ENCODE assay signal across 17 mouse cellular contexts in the genomic region with DNA sequence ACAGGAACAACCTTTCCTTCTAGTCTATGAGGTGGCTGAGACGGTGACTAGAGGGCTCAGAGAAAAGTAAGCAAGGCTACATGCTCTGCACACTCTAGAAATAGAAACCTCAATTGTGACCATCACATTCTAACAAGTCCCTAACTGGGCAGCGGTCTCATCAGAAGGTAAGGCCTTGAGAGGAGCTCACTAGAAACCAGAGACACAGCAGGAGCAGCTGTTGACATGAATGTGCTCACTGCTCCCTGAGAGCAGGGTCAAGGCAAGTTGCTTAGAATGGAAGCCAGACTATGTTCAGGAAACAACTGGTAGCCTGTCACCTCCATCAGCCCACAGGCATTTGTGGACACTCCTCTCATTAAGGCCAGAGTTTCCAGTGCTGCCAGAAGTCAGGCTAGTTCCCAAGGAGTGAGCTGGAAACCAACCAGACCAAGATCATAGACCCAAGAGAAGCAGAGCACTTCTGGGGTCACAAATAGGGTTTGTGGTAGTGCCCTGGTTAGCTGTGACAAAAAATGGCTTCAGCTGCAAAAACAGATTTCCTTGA.
A peak's percentile ranks its signal among the peaks of the same experiment; 100 is the strongest.
DNase-seq lines count a peak whose midpoint lies in the region; ATAC-seq and TF ChIP-seq lines count a peak whose summit lies in the region.
"Had no signal": no experiment of that assay in that cellular context is flagged by ENCODE, and none has a peak within 500 bp of the region (broad histone marks: within the 10 kb centered on the region; RNA-seq: fewer than 3 reads in every experiment).

No protein-coding gene starts in this region.

- DNase-seq in heart, adult 9 months (ENCODE audit: low spot score in 2 of 2), result peak; percentile 21 to 27
- DNase-seq in heart, postnatal 4 days, result no peak
- peak; percentile 58 for DNase-seq in lung, postnatal 36 days
- no peak for DNase-seq in cerebellum, adult 9-11 months
- DNase-seq: cerebellum, postnatal 14 days; gastrocnemius, postnatal 36 days; kidney, postnatal 4 days; layer of hippocampus, postnatal 36 days; left cerebral cortex, postnatal 4 days had no signal

- H3K4me2 ChIP-seq in heart, embryonic 16.5 days (ENCODE audit: low read depth, low read length), result no peak overlapping the region
- H3K4me2 ChIP-seq in intestine, embryonic 15.5 days (replicated peaks), result no peak overlapping the region
- H3K4me2 ChIP-seq: forebrain, embryonic 13.5 days; hindbrain, embryonic 12.5 days; midbrain, embryonic 13.5 days had no signal

- H3K36me3 ChIP-seq in heart, embryonic 16.5 days (ENCODE audit: control insufficient read depth, insufficient read depth), result no peaks in the 10 kb centered on the region
- no peaks in the 10 kb centered on the region for H3K36me3 ChIP-seq in intestine, embryonic 15.5 days
- H3K36me3 ChIP-seq: hindbrain, embryonic 12.5 days; midbrain, embryonic 13.5 days had no signal

- H3K27ac ChIP-seq in embryonic fibroblast, embryonic 13.5 days (ENCODE audit: insufficient read depth, low read length), result peak overlapping the region; percentile 84
- peak overlapping the region; percentile 54 for H3K27ac ChIP-seq in heart, embryonic 16.5 days (ENCODE audit: low read length)
- no peak overlapping the region for H3K27ac ChIP-seq in intestine, embryonic 15.5 days
- H3K27ac ChIP-seq: forebrain, embryonic 13.5 days; hindbrain, embryonic 12.5 days; liver, embryonic 14.5 days; midbrain, embryonic 13.5 days had no signal

- no peak for TF ChIP-seq POLR2A in embryonic fibroblast, embryonic 13.5 days (IDR thresholded peaks at IDR 0.05; ENCODE audit: low read depth, low read length)

- H3K27me3 ChIP-seq in heart, embryonic 16.5 days (ENCODE audit: control insufficient read depth, insufficient read depth, low read length), result no peaks in the 10 kb centered on the region
- no peaks in the 10 kb centered on the region for H3K27me3 ChIP-seq in intestine, embryonic 15.5 days (replicated peaks)
- H3K27me3 ChIP-seq: forebrain, embryonic 13.5 days; hindbrain, embryonic 12.5 days; midbrain, embryonic 13.5 days had no signal

- peak; percentile 37 for ATAC-seq in heart, embryonic 16.5 days (replicated peaks; ENCODE audit: extremely low read depth, insufficient read depth, low FRiP score)
- ATAC-seq in intestine, embryonic 15.5 days, result no peak
- ATAC-seq: forebrain, embryonic 13.5 days; inflammation-experienced regulatory T-cells, adult 6 months; midbrain, embryonic 13.5 days had no signal

- 40% methylated on average over 2 of the region's 2 CpGs for WGBS in heart, embryonic 16.5 days
- 87% methylated on average over 2 of the region's 2 CpGs for WGBS in intestine, embryonic 15.5 days

- no peak for TF ChIP-seq CTCF in embryonic fibroblast, embryonic 13.5 days (IDR thresholded peaks at IDR 0.05; ENCODE audit: borderline replicate concordance, insufficient read depth, low read length)

- H3K4me1 ChIP-seq in embryonic fibroblast, embryonic 13.5 days (ENCODE audit: control insufficient read depth, insufficient read depth, low read length), result peaks cover 29% of the 10 kb centered on the region
- H3K4me1 ChIP-seq in heart, embryonic 16.5 days (ENCODE audit: control insufficient read depth, insufficient read depth, low read length), result peaks cover 59% of the 10 kb centered on the region
- H3K4me1 ChIP-seq in intestine, embryonic 15.5 days (replicated peaks), result no peaks in the 10 kb centered on the region; the same call in 1 of the 2 replicates
- H3K4me1 ChIP-seq: forebrain, embryonic 13.5 days; midbrain, embryonic 13.5 days had no signal

- no peak overlapping the region for H3K4me3 ChIP-seq in embryonic fibroblast, embryonic 13.5 days (ENCODE audit: insufficient read depth, low read length)
- no peak overlapping the region for H3K4me3 ChIP-seq in heart, embryonic 16.5 days (ENCODE audit: low read length)
- no peak overlapping the region for H3K4me3 ChIP-seq in intestine, embryonic 15.5 days (replicated peaks)
- H3K4me3 ChIP-seq: forebrain, embryonic 13.5 days; hindbrain, embryonic 12.5 days; midbrain, embryonic 13.5 days had no signal

- H3K9me3 ChIP-seq in heart, embryonic 16.5 days (replicated peaks; ENCODE audit: control insufficient read depth, low read length), result no peaks in the 10 kb centered on the region
- H3K9me3 ChIP-seq in intestine, embryonic 15.5 days, result no peaks in the 10 kb centered on the region
- H3K9me3 ChIP-seq: forebrain, embryonic 13.5 days; hindbrain, embryonic 12.5 days; midbrain, embryonic 13.5 days had no signal

- H3K9ac ChIP-seq in heart, embryonic 16.5 days (ENCODE audit: low read length), result no peak overlapping the region
- H3K9ac ChIP-seq in intestine, embryonic 15.5 days, result no peak overlapping the region
- H3K9ac ChIP-seq: forebrain, embryonic 13.5 days; hindbrain, embryonic 12.5 days; liver, embryonic 14.5 days; midbrain, embryonic 13.5 days had no signal

Comparison
In these comparisons a context has a peak if more than half of its experiments do, and no peak if none do; other contexts are left out.
1. DNase-seq: peak in heart, adult 9 months (2 of 2) and lung, postnatal 36 days (single experiment); none in heart, postnatal 4 days (single experiment) and cerebellum, adult 9-11 months (single experiment).